Mouse (Mus musculus) erythroblast, embryonic 14.5 days (primary cell): ENCODE data around the gene Cflar.

ENCODE experiments used
- GATA1 ChIP-seq: IDR thresholded peaks from 2 replicates; pipeline ENCODE4 v1.6.1; 2012; ENCODE audit warnings: low read length, inconsistent platforms, mixed read lengths
- TAL1 ChIP-seq: IDR thresholded peaks from 3 replicates; pipeline ENCODE4 v1.6.1; 2012; ENCODE audit warnings: low read length, inconsistent platforms, mixed read lengths

- TF ChIP-seq GATA1 (peak; percentile 53), TAL1 (no peak)
These were observed 1.1 kb downstream of the Cflar start for GRCm38 (mm10) chr1:58712076-58713061.
